Mouse (Mus musculus): ENCODE data around the gene Gm21983.

DNA sequence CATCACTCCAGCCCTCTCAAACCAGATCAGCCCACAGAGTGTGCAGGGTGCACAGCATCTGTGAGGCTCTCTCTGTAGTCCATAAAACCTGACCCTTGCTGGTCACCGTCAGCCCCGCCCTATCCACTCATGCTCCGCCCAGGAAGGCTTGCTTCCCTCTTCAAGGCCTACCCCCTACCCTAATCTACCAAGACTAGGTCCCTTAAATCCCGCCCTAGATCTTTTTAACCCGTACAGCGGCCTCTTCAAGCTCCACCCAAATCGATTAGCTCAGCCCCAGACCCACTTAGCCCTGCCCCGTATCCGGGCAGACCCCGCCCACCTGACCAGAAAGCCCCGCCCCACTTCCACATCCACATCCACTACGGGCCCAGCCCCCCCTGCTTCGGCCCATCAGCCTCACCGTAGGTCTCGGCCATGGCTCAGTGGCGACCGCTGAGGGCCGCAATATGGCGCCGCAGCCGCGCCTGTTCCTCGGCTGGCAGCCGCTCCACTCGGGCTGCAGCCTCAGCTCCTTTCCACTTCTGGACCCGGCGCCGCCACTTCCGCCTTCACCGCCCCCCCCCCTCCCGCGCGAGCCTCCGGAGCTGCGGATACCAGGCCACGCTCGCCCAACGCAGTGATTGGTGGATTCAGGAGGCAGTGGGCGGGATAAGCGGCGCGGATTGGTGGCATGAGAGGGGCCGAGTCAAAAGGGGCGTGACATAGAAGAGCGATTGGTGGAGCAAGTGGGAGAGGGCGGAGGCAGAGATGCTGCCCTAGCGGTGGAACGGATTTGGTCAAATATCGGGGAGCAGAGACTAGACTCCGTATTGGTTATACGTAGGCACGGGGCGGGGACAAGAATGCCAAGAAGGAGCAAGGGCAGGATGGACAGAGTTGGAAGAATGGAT is 2.3 kb downstream of the Gm21983 start, which contains the start of gene Rab4b:
- peak; percentile 26 for TF ChIP-seq CTCF (IDR thresholded peaks at IDR 0.05; ENCODE audit: extremely low read depth, insufficient read depth, low read length)
- TF ChIP-seq POLR2A (IDR thresholded peaks at IDR 0.05; ENCODE audit: extremely low read depth, insufficient read depth, low read length) = peak; percentile 70
